Mouse (Mus musculus) hindbrain, embryonic 10.5 days (tissue): ENCODE measurements around the gene Iqub. TPM values are rescaled to one million over a fixed set of nuclear protein-coding genes. Genes with fewer than 3 reads are reported as not detected.

ENCODE experiments used
- DNase-seq: peaks from one replicate; pipeline ENCODE4 v3.0.0-alpha.2; 2017; ENCODE audit warnings: low spot score
- H3K27ac ChIP-seq: fragments of 300-500 bp; sonication (generic); 2 replicates; pipeline ENCODE4 v1.5.1; 2016; ENCODE audit warnings: mild to moderate bottlenecking, moderate library complexity
- H3K27me3 ChIP-seq: fragments of 300-500 bp; sonication (generic); 2 replicates; pipeline ENCODE4 v1.6.1; 2016; ENCODE audit warnings: mild to moderate bottlenecking; ENCODE audit not compliant: poor library complexity, insufficient read depth, severe bottlenecking
- H3K36me3 ChIP-seq: fragments of 300-500 bp; sonication (generic); 2 replicates; pipeline ENCODE4 v1.6.1; 2016; ENCODE audit warnings: mild to moderate bottlenecking, moderate library complexity
- H3K4me1 ChIP-seq: fragments of 300-500 bp; sonication (generic); replicated peaks from 2 replicates; pipeline ENCODE4 v1.6.1; 2016; ENCODE audit warnings: mild to moderate bottlenecking
- H3K4me3 ChIP-seq: fragments of 300-500 bp; sonication (generic); 2 replicates; pipeline ENCODE4 v1.5.1; 2016; ENCODE audit warnings: mild to moderate bottlenecking, moderate library complexity
- H3K9me3 ChIP-seq: fragments of 300-500 bp; sonication (generic); 2 replicates; pipeline ENCODE4 v1.6.1; 2016; ENCODE audit warnings: mild to moderate bottlenecking, moderate library complexity
- WGBS: fragments of 180-500 bp; shearing (Covaris S2); methylation state at CpG from one replicate; pipeline ENCODE4 v1.1.7; 2016; 5-methylcytosine and 5-hydroxymethylcytosine counted together
- polyA plus RNA-seq: library from polyadenylated mRNA; unstranded; fragments of >200 nt; fragmentation: Nextera tagmentation; extraction: Ambion mirVana; gene quantifications from 2 replicates; pipeline ENCODE4 v1.2.1, GENCODE M21; 2016

Iqub gene
- polyA plus RNA-seq = 1.3 and 2.3 TPM in 2 replicates

- no peaks in the 10 kb centered on the region for H3K9me3 ChIP-seq
- H3K4me3 ChIP-seq = peak within 1 kb of the TSS; percentile 12; the same call in 1 of the 2 replicates
Observed at GRCm38 (mm10) chr6:24514552-24515284, at the start of gene Iqub. Gene Iqub, minus strand, starts transcription at chr6:24515067.

GRCm38 (mm10) chr6:24564081-24564480 is 49.2 kb upstream of the Iqub start:
- no peak for DNase-seq
- Histone ChIP-seq H3K9me3 (no peaks in the 10 kb centered on the region), H3K4me3 (no peak overlapping the region), H3K27ac (no peak overlapping the region), H3K27me3 (no peaks in the 10 kb centered on the region), H3K36me3 (no peaks in the 10 kb centered on the region), H3K4me1 (no peaks in the 10 kb centered on the region)
- 79% methylated on average over 9 of the region's 9 CpGs for WGBS

More at GRCm38 (mm10) chr6:24514552-24515284, at the start of gene Iqub:
- Histone ChIP-seq H3K36me3 (peaks cover 18% of the 10 kb centered on the region), H3K27me3 (no peaks in the 10 kb centered on the region), H3K4me1 (peaks cover 9% of the 10 kb centered on the region), H3K27ac (no peak within 1 kb of the TSS)
- DNase-seq = peak; percentile 64
- 21% methylated on average over 13 of the region's 13 CpGs for WGBS

- Histone ChIP-seq H3K9me3 (no peaks in the 10 kb centered on the region), H3K27me3 (no peaks in the 10 kb centered on the region), H3K4me3 (no peak overlapping the region), H3K4me1 (no peaks in the 10 kb centered on the region), H3K27ac (no peak overlapping the region), H3K36me3 (no peaks in the 10 kb centered on the region)
- DNase-seq = no peak
- 76% methylated on average over 2 of the region's 2 CpGs for WGBS
Observed at GRCm38 (mm10) chr6:24555488-24555887, 40.6 kb upstream of the Iqub start.

- no peaks in the 10 kb centered on the region for H3K36me3 ChIP-seq
- no peak overlapping the region for H3K4me3 ChIP-seq
- 74% methylated on average over 11 of the region's 11 CpGs for WGBS
Observed at GRCm38 (mm10) chr6:24554427-24555086, 39.7 kb upstream of the Iqub start.

GRCm38 (mm10) chr6:24552046-24552445 is 37.2 kb upstream of the Iqub start:
- Histone ChIP-seq H3K4me3 (no peak overlapping the region), H3K9me3 (no peaks in the 10 kb centered on the region), H3K27me3 (no peaks in the 10 kb centered on the region), H3K4me1 (no peaks in the 10 kb centered on the region), H3K36me3 (no peaks in the 10 kb centered on the region), H3K27ac (no peak overlapping the region)
- 78% methylated on average over 7 of the region's 7 CpGs for WGBS
- no peak for DNase-seq

More at GRCm38 (mm10) chr6:24554427-24555086, 39.7 kb upstream of the Iqub start:
- no peaks in the 10 kb centered on the region for H3K9me3 ChIP-seq
- no peak overlapping the region for H3K27ac ChIP-seq
- no peaks in the 10 kb centered on the region for H3K27me3 ChIP-seq
- no peaks in the 10 kb centered on the region for H3K4me1 ChIP-seq
- DNase-seq = no peak

- DNase-seq = no peak
- H3K4me1 ChIP-seq = no peaks in the 10 kb centered on the region
Observed at GRCm38 (mm10) chr6:24549801-24550200, 34.9 kb upstream of the Iqub start.

GRCm38 (mm10) chr6:24546716-24547420 is 32.0 kb upstream of the Iqub start:
- 87% methylated on average over 1 of the region's 1 CpGs for WGBS

More at GRCm38 (mm10) chr6:24549801-24550200, 34.9 kb upstream of the Iqub start:
- Histone ChIP-seq H3K4me3 (no peak overlapping the region), H3K27ac (no peak overlapping the region), H3K27me3 (no peaks in the 10 kb centered on the region), H3K36me3 (no peaks in the 10 kb centered on the region), H3K9me3 (no peaks in the 10 kb centered on the region)
- WGBS = 84% methylated on average over 2 of the region's 2 CpGs

GRCm38 (mm10) chr6:24543119-24543591 is 28.3 kb upstream of the Iqub start:
- Histone ChIP-seq H3K27me3 (no peaks in the 10 kb centered on the region), H3K9me3 (no peaks in the 10 kb centered on the region), H3K4me3 (no peak overlapping the region), H3K36me3 (no peaks in the 10 kb centered on the region), H3K27ac (no peak overlapping the region), H3K4me1 (no peaks in the 10 kb centered on the region)
- no peak for DNase-seq
- 79% methylated on average over 6 of the region's 6 CpGs for WGBS

More at GRCm38 (mm10) chr6:24546716-24547420, 32.0 kb upstream of the Iqub start:
- Histone ChIP-seq H3K4me1 (no peaks in the 10 kb centered on the region), H3K27ac (no peak overlapping the region), H3K36me3 (no peaks in the 10 kb centered on the region), H3K27me3 (no peaks in the 10 kb centered on the region), H3K9me3 (no peaks in the 10 kb centered on the region), H3K4me3 (no peak overlapping the region)
- DNase-seq = no peak

GRCm38 (mm10) chr6:24542393-24542792 is 27.5 kb upstream of the Iqub start:
- H3K4me3 ChIP-seq = no peak overlapping the region
- no peaks in the 10 kb centered on the region for H3K4me1 ChIP-seq
- DNase-seq = no peak
- H3K27ac ChIP-seq = no peak overlapping the region
- no peaks in the 10 kb centered on the region for H3K27me3 ChIP-seq
- H3K9me3 ChIP-seq = no peaks in the 10 kb centered on the region
- no peaks in the 10 kb centered on the region for H3K36me3 ChIP-seq

GRCm38 (mm10) chr6:24540106-24540505 is 25.2 kb upstream of the Iqub start:
- no peaks in the 10 kb centered on the region for H3K36me3 ChIP-seq
- H3K27ac ChIP-seq = no peak overlapping the region
- DNase-seq = no peak
- H3K4me1 ChIP-seq = no peaks in the 10 kb centered on the region
- no peaks in the 10 kb centered on the region for H3K27me3 ChIP-seq
- no peak overlapping the region for H3K4me3 ChIP-seq
- WGBS = 77% methylated on average over 4 of the region's 4 CpGs
- H3K9me3 ChIP-seq = no peaks in the 10 kb centered on the region

- H3K27me3 ChIP-seq = no peaks in the 10 kb centered on the region
Observed at GRCm38 (mm10) chr6:24538435-24538834, 23.6 kb upstream of the Iqub start.

GRCm38 (mm10) chr6:24532804-24533203 is 17.9 kb upstream of the Iqub start:
- Histone ChIP-seq H3K4me3 (no peak overlapping the region), H3K36me3 (no peaks in the 10 kb centered on the region), H3K27me3 (no peaks in the 10 kb centered on the region), H3K27ac (no peak overlapping the region), H3K4me1 (peaks cover 9% of the 10 kb centered on the region), H3K9me3 (no peaks in the 10 kb centered on the region)
- 81% methylated on average over 3 of the region's 3 CpGs for WGBS
- no peak for DNase-seq

More at GRCm38 (mm10) chr6:24538435-24538834, 23.6 kb upstream of the Iqub start:
- Histone ChIP-seq H3K27ac (no peak overlapping the region), H3K4me3 (no peak overlapping the region), H3K4me1 (no peaks in the 10 kb centered on the region), H3K36me3 (no peaks in the 10 kb centered on the region), H3K9me3 (no peaks in the 10 kb centered on the region)
- no peak for DNase-seq
- WGBS = 92% methylated on average over 3 of the region's 3 CpGs
